Mouse (Mus musculus) ES-Bruce4 (cell line): ENCODE data around the gene Zswim3.
"Not testable (repeated sequence)": the region's sequence is repeated elsewhere in the genome, so short reads cannot be mapped to it uniquely, and the experiment has no call there.

ENCODE experiments used
- EP300 ChIP-seq: IDR thresholded peaks from 2 replicates; pipeline ENCODE4 v1.6.1; 2011; ENCODE audit warnings: low read depth, low read length; ENCODE audit not compliant: insufficient read depth
- POLR2A ChIP-seq: IDR thresholded peaks from one replicate; pipeline ENCODE4 v1.8.1; 2011; ENCODE audit warnings: low read length; ENCODE audit not compliant: insufficient read depth

DNA sequence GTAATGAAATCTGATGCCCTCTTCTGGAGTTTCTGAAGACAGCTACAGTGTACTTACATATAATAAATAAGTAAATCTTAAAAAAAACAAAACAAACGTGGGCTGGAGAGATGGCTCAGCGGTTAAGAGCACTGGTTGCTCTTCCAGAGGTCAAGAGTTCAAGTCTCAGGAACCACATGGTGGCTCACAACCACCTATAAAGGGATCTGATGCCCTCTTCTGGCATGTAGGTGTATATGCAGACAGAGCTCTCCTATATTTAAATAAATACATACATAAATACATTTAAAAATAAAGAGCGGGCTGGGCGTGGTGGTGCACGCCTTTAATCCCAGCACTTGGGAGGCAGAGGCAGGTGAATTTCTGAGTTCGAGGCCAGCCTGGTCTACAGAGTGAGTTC, 6.3 kb upstream of the Zswim3 start:
- TF ChIP-seq EP300, POLR2A: not testable (repeated sequence)
